Mouse (Mus musculus) heart, embryonic 15.5 days (tissue): ENCODE data around the gene Prr12. TPM values are rescaled to one million over a fixed set of nuclear protein-coding genes. Genes with fewer than 3 reads are reported as not detected.
"Not testable (repeated sequence)": the region's sequence is repeated elsewhere in the genome, so short reads cannot be mapped to it uniquely, and the experiment has no call there.

Experiments
- ATAC-seq: fragments of 200-750 bp; cut with Nextera tagmentation; replicated peaks from 2 replicates; pipeline ENCODE4 v1.8.0; 2017; ENCODE audit warnings: low read depth, moderate TSS enrichment; ENCODE audit not compliant: insufficient number of reproducible peaks, insufficient read depth, low FRiP score
- H3K27ac ChIP-seq: fragments of 300-500 bp; sonication (generic); 2 replicates; pipeline ENCODE4 v1.5.1; 2015; ENCODE audit warnings: mild to moderate bottlenecking, inconsistent platforms
- H3K27me3 ChIP-seq: fragments of 300-500 bp; sonication (generic); 2 replicates; pipeline ENCODE4 v1.6.1; 2015; ENCODE audit warnings: inconsistent platforms
- H3K36me3 ChIP-seq: fragments of 300-500 bp; sonication (generic); 2 replicates; pipeline ENCODE4 v1.6.1; 2015; ENCODE audit warnings: mild to moderate bottlenecking, inconsistent platforms
- H3K4me1 ChIP-seq: fragments of 300-500 bp; sonication (generic); replicated peaks from 2 replicates; pipeline ENCODE4 v1.6.1; 2015; ENCODE audit warnings: inconsistent platforms
- H3K4me2 ChIP-seq: fragments of 300-500 bp; sonication (generic); 2 replicates; pipeline ENCODE4 v1.6.1; 2015; ENCODE audit warnings: inconsistent platforms, mild to moderate bottlenecking, moderate library complexity
- H3K4me3 ChIP-seq: fragments of 300-500 bp; sonication (generic); 2 replicates; pipeline ENCODE4 v1.5.1; 2015; ENCODE audit warnings: mild to moderate bottlenecking, inconsistent platforms
- H3K9ac ChIP-seq: fragments of 300-500 bp; sonication (generic); 2 replicates; pipeline ENCODE4 v1.6.1; 2015; ENCODE audit warnings: mild to moderate bottlenecking, inconsistent platforms
- H3K9me3 ChIP-seq: fragments of 300-500 bp; sonication (generic); replicated peaks from 2 replicates; pipeline ENCODE4 v1.6.1; 2016; ENCODE audit warnings: inconsistent platforms
- WGBS: fragments of 180-500 bp; shearing (Covaris S2); methylation state at CpG from one replicate; pipeline ENCODE4 v1.1.7; 2015; ENCODE audit warnings: mixed read lengths; 5-methylcytosine and 5-hydroxymethylcytosine counted together
- polyA plus RNA-seq: library from polyadenylated mRNA; unstranded; fragments of >200 nt; fragmentation: Nextera tagmentation; extraction: Ambion mirVana; gene quantifications from 2 replicates; pipeline ENCODE4 v1.2.1, GENCODE M21; 2015

The Prr12 gene
- 5.0 and 7.6 TPM in 2 replicates for polyA plus RNA-seq

DNA sequence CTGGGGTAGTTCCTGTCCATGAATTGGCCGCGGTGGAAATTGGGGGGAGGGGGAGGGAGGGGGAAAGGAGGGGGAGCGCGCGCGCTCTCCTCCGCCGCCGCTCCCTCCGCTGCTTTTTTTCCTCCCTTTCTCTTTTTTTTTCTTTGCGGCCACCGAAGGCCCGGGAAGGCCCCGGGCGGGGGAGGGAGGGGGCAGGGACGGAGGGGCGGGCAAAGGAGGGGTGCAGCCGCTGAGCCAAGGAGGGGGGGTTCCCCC is at the start of gene Prr12:
Prr12 (minus strand) TSS at position 20 of the 255 bp plus-strand sequence.
- Histone ChIP-seq H3K9ac (peak within 1 kb of the TSS; percentile 96), H3K9me3 (no peaks in the 10 kb centered on the region), H3K4me2 (peak within 1 kb of the TSS; percentile 98), H3K4me1 (peaks cover 25% of the 10 kb centered on the region), H3K36me3 (peaks cover 26% of the 10 kb centered on the region), H3K4me3 (peak within 1 kb of the TSS; percentile 94), H3K27ac (peak within 1 kb of the TSS; percentile 99), H3K27me3 (no peaks in the 10 kb centered on the region)
- 0% methylated on average over 9 of the region's 18 CpGs for WGBS
- ATAC-seq, result peak; percentile 7; the same call in 1 of the 2 replicates

DNA sequence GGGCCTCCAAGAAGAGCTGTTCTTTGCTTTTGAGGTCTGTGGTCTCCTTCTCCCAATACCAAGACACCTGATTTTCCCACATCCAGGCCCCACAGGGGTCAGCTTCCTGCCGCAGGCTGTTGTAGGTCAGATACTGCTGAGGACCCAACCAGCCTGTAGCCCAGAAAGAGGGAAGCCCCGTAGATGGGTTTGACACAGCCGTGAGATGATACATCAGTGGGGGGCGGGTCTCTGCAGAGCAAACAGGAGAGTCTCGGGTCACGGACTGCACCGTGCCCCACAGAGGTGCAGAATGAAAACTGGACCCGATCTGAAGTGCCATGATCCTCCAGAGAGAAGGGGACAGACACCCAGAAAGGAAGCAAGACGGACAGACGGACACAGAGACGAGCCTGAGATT is 49.8 kb upstream of the Prr12 start:
- Histone ChIP-seq H3K9ac (no peak overlapping the region), H3K9me3 (no peaks in the 10 kb centered on the region), H3K4me3 (peak overlapping the region; percentile 45; the same call in 1 of the 2 replicates), H3K27ac (no peak overlapping the region), H3K27me3 (no peaks in the 10 kb centered on the region), H3K36me3 (no peaks in the 10 kb centered on the region), H3K4me2 (peak overlapping the region; percentile 62), H3K4me1 (peaks cover 26% of the 10 kb centered on the region)
- no peak for ATAC-seq
- WGBS, result 73% methylated on average over 11 of the region's 11 CpGs

DNA sequence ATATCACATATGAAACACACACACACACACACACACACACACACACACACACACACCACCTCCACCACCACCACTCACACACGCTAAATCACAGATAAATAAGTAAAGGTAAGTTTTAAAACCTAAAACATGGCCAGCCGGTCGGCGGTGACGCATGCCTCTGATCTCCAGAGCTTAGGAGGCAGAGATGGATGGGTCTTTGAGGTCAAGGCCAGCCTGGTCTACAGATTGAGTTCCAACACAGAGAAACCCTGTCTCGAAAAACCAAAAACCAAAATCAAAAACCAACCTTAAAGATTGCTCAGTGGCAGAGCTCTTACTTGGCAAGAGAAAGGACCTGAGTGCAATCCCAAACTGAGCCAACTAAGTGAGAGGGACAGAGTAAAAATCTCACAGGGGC is 47.4 kb upstream of the Prr12 start:
- Histone ChIP-seq H3K27me3 (no peaks in the 10 kb centered on the region), H3K9ac (no peak overlapping the region), H3K4me2 (no peak overlapping the region), H3K36me3 (no peaks in the 10 kb centered on the region), H3K4me3 (no peak overlapping the region), H3K27ac (no peak overlapping the region), H3K9me3 (no peaks in the 10 kb centered on the region), H3K4me1 (peaks cover 26% of the 10 kb centered on the region)
- 86% methylated on average over 6 of the region's 6 CpGs for WGBS
- ATAC-seq, result no peak

DNA sequence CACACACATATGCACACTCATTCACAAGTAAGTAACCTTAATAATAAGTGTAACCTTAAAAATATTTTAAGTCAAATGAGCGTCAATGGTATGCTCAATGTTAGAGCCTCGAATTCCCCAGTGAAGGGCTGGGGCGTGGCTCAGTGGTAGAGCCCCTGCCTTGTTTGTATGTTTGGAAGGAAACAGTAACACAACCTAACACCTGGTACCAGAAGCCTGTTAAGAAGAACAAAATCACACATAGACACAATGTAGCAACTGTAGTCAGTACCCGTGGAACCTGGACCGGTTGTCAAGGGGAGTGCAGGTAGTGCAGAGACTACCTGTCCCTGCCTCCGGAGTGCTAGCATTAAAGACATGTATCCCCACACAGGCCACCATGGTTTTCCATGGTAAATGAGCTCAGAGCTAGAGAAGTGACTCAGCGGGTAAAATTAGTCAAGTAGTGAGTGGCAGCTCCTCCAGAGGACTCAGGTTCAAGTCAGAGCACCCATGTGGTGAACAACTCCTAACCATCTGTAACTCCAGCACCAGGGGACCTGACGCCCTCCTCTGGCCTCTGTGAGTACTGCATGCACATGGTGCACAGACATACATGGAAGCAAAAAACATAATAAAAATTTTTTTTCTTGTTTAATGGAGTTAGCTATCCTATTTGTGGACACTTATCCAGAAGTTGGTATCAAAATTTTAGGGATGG is 46.0 kb upstream of the Prr12 start:
- ATAC-seq, result no peak
- Histone ChIP-seq H3K4me1 (peaks cover 18% of the 10 kb centered on the region), H3K9me3 (no peaks in the 10 kb centered on the region), H3K4me2 (no peak overlapping the region), H3K27ac (no peak overlapping the region), H3K4me3 (no peak overlapping the region), H3K36me3 (no peaks in the 10 kb centered on the region), H3K27me3 (no peaks in the 10 kb centered on the region), H3K9ac (no peak overlapping the region)
- 87% methylated on average over 8 of the region's 8 CpGs for WGBS

DNA sequence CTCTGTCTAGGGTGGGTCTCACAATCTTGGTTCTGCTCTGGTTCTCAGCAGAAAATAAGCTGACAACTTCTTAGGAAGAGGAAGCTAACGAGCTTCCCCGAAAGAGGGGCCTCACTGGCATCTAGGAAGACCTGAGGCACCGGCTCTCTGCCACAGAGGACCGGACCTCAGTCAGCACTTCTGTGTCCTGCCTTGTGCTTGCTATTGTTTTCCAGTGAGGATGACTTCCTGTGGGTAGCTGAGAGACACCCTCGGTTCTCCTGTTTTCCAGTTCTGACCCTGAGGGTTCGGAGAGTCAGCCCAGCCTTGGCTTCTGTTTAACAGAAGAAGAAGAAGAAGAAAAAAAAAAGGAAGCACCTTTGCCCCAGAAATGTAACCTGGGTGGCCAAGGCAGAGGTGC is 44.8 kb upstream of the Prr12 start:
- no peak overlapping the region for H3K4me3 ChIP-seq
- H3K4me2 ChIP-seq, result no peak overlapping the region
- peak overlapping the region; percentile 14; the same call in 1 of the 2 replicates for H3K27ac ChIP-seq
- no peak overlapping the region for H3K9ac ChIP-seq
- no peaks in the 10 kb centered on the region for H3K36me3 ChIP-seq
- no peaks in the 10 kb centered on the region for H3K27me3 ChIP-seq
- peaks cover 7% of the 10 kb centered on the region; the same call in 1 of the 2 replicates for H3K4me1 ChIP-seq
- H3K9me3 ChIP-seq, result no peaks in the 10 kb centered on the region
- 50% methylated on average over 6 of the region's 6 CpGs for WGBS
- ATAC-seq, result no peak

DNA sequence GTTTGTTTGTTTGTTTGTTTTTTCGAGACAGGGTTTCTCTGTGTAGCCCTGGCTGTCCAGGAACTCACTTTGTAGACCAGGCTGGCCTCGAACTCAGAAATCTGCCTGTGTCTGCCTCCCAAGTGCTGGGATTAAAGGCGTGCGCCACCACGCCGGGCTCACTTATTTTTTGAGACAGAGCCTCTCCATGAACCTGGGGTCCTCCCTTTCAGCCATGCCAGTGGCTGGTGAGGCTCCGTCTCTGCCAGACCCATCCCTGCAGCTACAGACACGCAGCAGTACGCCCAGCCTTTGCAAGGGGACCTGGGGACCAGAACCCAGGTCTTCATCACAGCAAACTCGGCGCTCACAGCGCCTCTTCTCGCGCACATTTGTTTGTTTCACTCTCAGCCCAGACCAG is 43.3 kb upstream of the Prr12 start:
- H3K4me1 ChIP-seq, result peaks cover 14% of the 10 kb centered on the region
- not testable (repeated sequence) for H3K9ac ChIP-seq, H3K9me3 ChIP-seq, H3K4me2 ChIP-seq, H3K36me3 ChIP-seq, ATAC-seq, H3K27me3 ChIP-seq, H3K27ac ChIP-seq, H3K4me3 ChIP-seq
- WGBS, result 93% methylated on average over 14 of the region's 14 CpGs

DNA sequence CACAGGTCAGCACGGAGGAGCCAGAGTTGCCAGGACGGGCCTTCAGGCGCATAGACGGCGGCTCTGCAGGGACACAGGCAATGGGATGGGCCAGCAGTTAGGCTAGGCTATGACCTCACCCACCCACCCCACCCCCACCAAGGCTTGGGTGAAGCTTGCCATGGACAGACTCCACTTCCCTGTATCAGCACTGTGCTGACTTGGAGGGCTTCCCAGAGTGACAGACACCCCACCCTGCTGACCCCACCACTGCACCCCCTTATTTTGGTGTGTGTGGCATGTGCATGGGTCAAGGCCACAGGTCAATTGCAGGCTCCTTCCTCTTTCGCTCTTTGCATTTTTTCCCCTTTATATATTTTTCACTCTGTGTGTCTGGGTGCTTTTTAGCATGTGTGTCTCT is 42.7 kb upstream of the Prr12 start:
- no peaks in the 10 kb centered on the region for H3K9me3 ChIP-seq
- H3K27me3 ChIP-seq, result no peaks in the 10 kb centered on the region
- H3K4me3 ChIP-seq, result no peak overlapping the region
- no peak overlapping the region for H3K27ac ChIP-seq
- 62% methylated on average over 6 of the region's 6 CpGs for WGBS
- no peak overlapping the region for H3K4me2 ChIP-seq
- H3K36me3 ChIP-seq, result no peaks in the 10 kb centered on the region
- H3K4me1 ChIP-seq, result peaks cover 20% of the 10 kb centered on the region
- no peak overlapping the region for H3K9ac ChIP-seq
- no peak for ATAC-seq

DNA sequence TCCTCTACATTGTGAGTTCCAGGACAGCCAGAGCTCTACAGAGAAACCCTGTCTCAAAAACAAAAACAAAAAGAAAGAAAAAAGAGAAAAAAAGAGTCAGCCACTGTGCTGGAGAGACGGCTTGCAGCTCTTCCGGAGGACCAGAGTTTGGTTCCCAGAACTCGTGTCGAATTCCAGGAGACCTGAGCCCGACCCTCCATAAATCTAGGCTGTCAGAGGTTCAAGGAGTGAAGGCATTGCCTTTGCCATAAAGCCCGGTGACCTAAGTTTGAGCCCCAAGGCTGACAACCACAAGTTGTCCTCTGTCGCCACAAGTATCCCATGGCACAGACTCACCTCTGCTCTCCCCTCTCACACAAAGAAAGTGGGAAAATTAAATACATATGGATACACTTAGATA is 41.4 kb upstream of the Prr12 start:
- no peaks in the 10 kb centered on the region for H3K36me3 ChIP-seq
- peaks cover 23% of the 10 kb centered on the region for H3K4me1 ChIP-seq
- H3K9ac ChIP-seq, result no peak overlapping the region
- H3K9me3 ChIP-seq, result no peaks in the 10 kb centered on the region
- 57% methylated on average over 7 of the region's 7 CpGs for WGBS
- ATAC-seq, result no peak
- no peak overlapping the region for H3K27ac ChIP-seq
- no peaks in the 10 kb centered on the region for H3K27me3 ChIP-seq
- H3K4me2 ChIP-seq, result no peak overlapping the region
- no peak overlapping the region for H3K4me3 ChIP-seq

DNA sequence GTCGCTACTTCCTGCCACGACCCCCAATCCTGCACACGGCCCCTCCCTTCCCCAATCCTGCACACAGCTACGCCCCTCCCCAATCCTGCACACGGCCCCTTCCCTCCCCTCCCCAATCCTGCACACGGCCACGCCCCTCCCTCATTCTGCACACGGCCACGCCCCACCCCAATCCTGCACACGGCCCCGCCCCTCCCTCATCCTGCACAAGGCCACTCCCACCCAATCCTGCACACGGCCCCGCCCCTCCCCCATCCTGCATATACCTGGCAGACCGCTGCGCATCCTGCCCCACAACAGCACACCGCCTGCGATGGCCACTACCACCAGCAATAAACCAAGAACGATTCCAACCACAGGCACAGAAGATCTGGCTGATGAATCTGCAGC is 40.8 kb upstream of the Prr12 start:
- 34% methylated on average over 18 of the region's 18 CpGs for WGBS
- Histone ChIP-seq H3K27me3 (no peaks in the 10 kb centered on the region), H3K9ac (no peak overlapping the region), H3K4me2 (no peak overlapping the region), H3K36me3 (peaks cover 4% of the 10 kb centered on the region), H3K4me1 (peaks cover 23% of the 10 kb centered on the region), H3K9me3 (no peaks in the 10 kb centered on the region), H3K4me3 (no peak overlapping the region), H3K27ac (no peak overlapping the region)
- no peak for ATAC-seq

DNA sequence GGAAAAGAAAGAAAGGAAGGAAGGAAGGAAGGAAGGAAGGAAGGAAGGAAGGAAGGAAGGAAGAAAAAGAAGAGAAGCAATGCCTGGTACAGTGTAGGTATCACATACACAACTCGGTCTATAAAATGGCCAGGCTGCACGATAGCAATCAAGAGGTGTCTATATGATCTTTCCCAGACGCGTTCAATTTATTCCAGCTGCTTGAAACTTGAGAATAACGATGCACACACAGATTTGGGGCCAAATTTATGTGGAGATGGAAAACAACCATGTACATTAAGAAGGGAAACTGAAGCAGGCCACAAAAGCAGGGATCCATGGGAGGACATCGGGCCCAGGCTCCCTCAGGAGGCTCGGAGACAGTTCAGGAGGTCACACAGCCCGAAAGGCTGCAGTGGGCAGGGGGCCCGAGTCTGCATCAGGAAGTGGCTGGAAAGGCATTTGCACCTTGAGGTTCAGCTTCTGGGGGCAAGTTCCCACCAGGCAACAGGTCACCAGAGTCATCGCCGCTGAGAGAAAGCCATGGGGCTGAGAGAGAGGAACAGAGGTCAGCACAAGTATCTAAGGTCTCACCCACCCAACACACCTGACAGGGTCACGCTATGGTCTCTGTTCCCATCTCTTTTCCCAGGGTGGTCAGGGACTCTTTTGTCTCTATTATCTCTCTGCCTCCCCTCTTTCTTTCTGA is 40.3 kb upstream of the Prr12 start:
- ATAC-seq, result no peak

DNA sequence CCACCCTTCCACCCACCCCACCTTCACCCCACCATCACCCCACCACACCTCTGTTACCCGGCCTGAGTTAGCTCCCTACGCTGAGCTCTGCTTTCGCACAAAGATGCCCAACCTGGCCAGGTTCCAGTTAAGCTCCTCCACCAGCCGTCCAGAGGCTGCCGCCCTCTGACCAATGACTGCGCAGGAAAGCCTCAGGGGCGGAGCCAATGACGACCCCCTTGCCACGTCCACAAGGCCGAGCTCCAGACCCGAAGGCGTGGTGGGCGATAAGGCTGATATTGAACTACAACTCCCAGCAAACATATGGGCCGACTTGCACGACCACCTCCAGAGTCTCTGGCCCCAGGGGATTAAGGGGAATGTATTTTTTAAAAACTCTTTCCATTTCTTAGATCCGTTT is 39.4 kb upstream of the Prr12 start, which contains the start of gene Rcn3:
Rcn3 (minus strand) TSS at position 174 of the 400 bp plus-strand sequence.
- Histone ChIP-seq H3K9ac (peak within 1 kb of the TSS; percentile 54), H3K9me3 (no peaks in the 10 kb centered on the region), H3K27me3 (no peaks in the 10 kb centered on the region), H3K4me2 (peak within 1 kb of the TSS; percentile 73), H3K27ac (peak within 1 kb of the TSS; percentile 81), H3K36me3 (peaks cover 19% of the 10 kb centered on the region), H3K4me3 (peak within 1 kb of the TSS; percentile 59), H3K4me1 (peaks cover 23% of the 10 kb centered on the region)
- ATAC-seq, result peak; percentile 94
- WGBS, result under 1% methylated on average over 16 of the region's 16 CpGs

More for the DNA sequence above, 40.3 kb upstream of the Prr12 start:
- no peak overlapping the region for H3K9ac ChIP-seq
- H3K27ac ChIP-seq, result 0 out of 2 replicates have a peak overlapping the region, but pooled peaks have one; percentile 1
- H3K4me1 ChIP-seq, result peaks cover 23% of the 10 kb centered on the region
- no peaks in the 10 kb centered on the region for H3K9me3 ChIP-seq
- peaks cover 10% of the 10 kb centered on the region for H3K36me3 ChIP-seq
- WGBS, result 56% methylated on average over 12 of the region's 12 CpGs
- H3K27me3 ChIP-seq, result no peaks in the 10 kb centered on the region
- no peak overlapping the region for H3K4me2 ChIP-seq
- H3K4me3 ChIP-seq, result no peak overlapping the region
